Mouse (Mus musculus): ENCODE results near the gene Cirbp. TPM values are rescaled to one million over a fixed set of nuclear protein-coding genes. Genes with fewer than 3 reads are reported as not detected.

The Cirbp gene
- polyA plus RNA-seq, 1 experiment from 2014 or later = 80.8 TPM

GRCm38 (mm10) chr10:80170601-80171021 is 4.8 kb downstream of the Cirbp start:
- no peak overlapping the region for H3K4me3 ChIP-seq (replicated peaks; ENCODE audit: low read length)
- no peaks in the 10 kb centered on the region for H3K9me3 ChIP-seq (replicated peaks; ENCODE audit: control insufficient read depth, low read length)
- H3K4me2 ChIP-seq (ENCODE audit: low read depth, low read length) = no peak overlapping the region
- no peak overlapping the region for H3K27ac ChIP-seq (ENCODE audit: low read length)
- whole genome bisulfite sequencing = 93% methylated on average over 19 of the region's 19 CpGs
- H3K9ac ChIP-seq (ENCODE audit: low read length) = no peak overlapping the region; the same call in 1 of the 2 replicates
- H3K36me3 ChIP-seq (ENCODE audit: control insufficient read depth, insufficient read depth, low read length) = peaks cover 14% of the 10 kb centered on the region; the same call in 1 of the 2 replicates
- H3K4me1 ChIP-seq (ENCODE audit: control insufficient read depth, insufficient read depth, low read length) = peaks cover 30% of the 10 kb centered on the region
- ATAC-seq (ENCODE audit: insufficient read depth, low FRiP score) = no peak
- no peaks in the 10 kb centered on the region for H3K27me3 ChIP-seq (ENCODE audit: control insufficient read depth, insufficient read depth, low read length)

GRCm38 (mm10) chr10:80171252-80171651 is 5.5 kb downstream of the Cirbp start:
- Histone ChIP-seq H3K9me3 (replicated peaks; ENCODE audit: control insufficient read depth, low read length) (no peaks in the 10 kb centered on the region), H3K36me3 (ENCODE audit: control insufficient read depth, insufficient read depth, low read length) (peaks cover 14% of the 10 kb centered on the region; the same call in 1 of the 2 replicates), H3K4me2 (ENCODE audit: low read depth, low read length) (no peak overlapping the region), H3K4me3 (replicated peaks; ENCODE audit: low read length) (no peak overlapping the region), H3K4me1 (ENCODE audit: control insufficient read depth, insufficient read depth, low read length) (peaks cover 25% of the 10 kb centered on the region), H3K27ac (ENCODE audit: low read length) (peak overlapping the region; percentile 93; the same call in 1 of the 2 replicates), H3K27me3 (ENCODE audit: control insufficient read depth, insufficient read depth, low read length) (no peaks in the 10 kb centered on the region), H3K9ac (ENCODE audit: low read length) (peak overlapping the region; percentile 35; the same call in 1 of the 2 replicates)
- 82% methylated on average over 15 of the region's 15 CpGs for WGBS
- ATAC-seq (ENCODE audit: insufficient read depth, low FRiP score) = no peak

GRCm38 (mm10) chr10:80171760-80172526 is 6.2 kb downstream of the Cirbp start:
- peaks cover 14% of the 10 kb centered on the region; the same call in 1 of the 2 replicates for H3K36me3 ChIP-seq (ENCODE audit: control insufficient read depth, insufficient read depth, low read length)
- H3K27me3 ChIP-seq (ENCODE audit: control insufficient read depth, insufficient read depth, low read length) = no peaks in the 10 kb centered on the region
- H3K4me2 ChIP-seq (ENCODE audit: low read depth, low read length) = peak overlapping the region; percentile 49; the same call in 1 of the 2 replicates
- whole genome bisulfite sequencing = 79% methylated on average over 44 of the region's 45 CpGs
- peak overlapping the region; percentile 67 for H3K4me3 ChIP-seq (replicated peaks; ENCODE audit: low read length)
- peak overlapping the region; percentile 93 for H3K27ac ChIP-seq (ENCODE audit: low read length)
- peak overlapping the region; percentile 78 for H3K9ac ChIP-seq (ENCODE audit: low read length)
- peaks cover 18% of the 10 kb centered on the region for H3K4me1 ChIP-seq (ENCODE audit: control insufficient read depth, insufficient read depth, low read length)
- ATAC-seq (ENCODE audit: insufficient read depth, low FRiP score) = no peak
- H3K9me3 ChIP-seq (replicated peaks; ENCODE audit: control insufficient read depth, low read length) = no peaks in the 10 kb centered on the region

GRCm38 (mm10) chr10:80172527-80173292 is 6.9 kb downstream of the Cirbp start, which contains the start of gene 1600002K03Rik:
1600002K03Rik (plus strand) TSS chr10:80172944.
- Histone ChIP-seq H3K9ac (ENCODE audit: low read length) (peak within 1 kb of the TSS; percentile 78), H3K4me3 (replicated peaks; ENCODE audit: low read length) (peak within 1 kb of the TSS; percentile 67), H3K36me3 (ENCODE audit: control insufficient read depth, insufficient read depth, low read length) (peaks cover 14% of the 10 kb centered on the region; the same call in 1 of the 2 replicates), H3K9me3 (replicated peaks; ENCODE audit: control insufficient read depth, low read length) (no peaks in the 10 kb centered on the region), H3K4me2 (ENCODE audit: low read depth, low read length) (peak within 1 kb of the TSS; percentile 49), H3K27ac (ENCODE audit: low read length) (peak within 1 kb of the TSS; percentile 93), H3K27me3 (ENCODE audit: control insufficient read depth, insufficient read depth, low read length) (no peaks in the 10 kb centered on the region), H3K4me1 (ENCODE audit: control insufficient read depth, insufficient read depth, low read length) (peaks cover 17% of the 10 kb centered on the region)
- peak; percentile 80 for ATAC-seq (ENCODE audit: insufficient read depth, low FRiP score)
- 7% methylated on average over 35 of the region's 35 CpGs for WGBS

GRCm38 (mm10) chr10:80173358-80173757 is 7.6 kb downstream of the Cirbp start:
- H3K27ac ChIP-seq (ENCODE audit: low read length) = peak overlapping the region; percentile 93
- no peaks in the 10 kb centered on the region for H3K27me3 ChIP-seq (ENCODE audit: control insufficient read depth, insufficient read depth, low read length)
- peak overlapping the region; percentile 78 for H3K9ac ChIP-seq (ENCODE audit: low read length)
- 14% methylated on average over 11 of the region's 11 CpGs for WGBS
- peaks cover 14% of the 10 kb centered on the region; the same call in 1 of the 2 replicates for H3K36me3 ChIP-seq (ENCODE audit: control insufficient read depth, insufficient read depth, low read length)
- ATAC-seq (ENCODE audit: insufficient read depth, low FRiP score) = no peak
- H3K4me2 ChIP-seq (ENCODE audit: low read depth, low read length) = peak overlapping the region; percentile 49
- H3K4me1 ChIP-seq (ENCODE audit: control insufficient read depth, insufficient read depth, low read length) = peaks cover 17% of the 10 kb centered on the region
- H3K4me3 ChIP-seq (replicated peaks; ENCODE audit: low read length) = peak overlapping the region; percentile 67
- H3K9me3 ChIP-seq (replicated peaks; ENCODE audit: control insufficient read depth, low read length) = no peaks in the 10 kb centered on the region

- H3K27me3 ChIP-seq (ENCODE audit: control insufficient read depth, insufficient read depth, low read length) = no peaks in the 10 kb centered on the region
- ATAC-seq (ENCODE audit: insufficient read depth, low FRiP score) = no peak
- H3K9ac ChIP-seq (ENCODE audit: low read length) = no peak overlapping the region
- no peak overlapping the region for H3K27ac ChIP-seq (ENCODE audit: low read length)
- H3K9me3 ChIP-seq (replicated peaks; ENCODE audit: control insufficient read depth, low read length) = no peaks in the 10 kb centered on the region
- WGBS = 84% methylated on average over 10 of the region's 10 CpGs
- H3K4me3 ChIP-seq (replicated peaks; ENCODE audit: low read length) = no peak overlapping the region
- H3K4me2 ChIP-seq (ENCODE audit: low read depth, low read length) = no peak overlapping the region
- H3K36me3 ChIP-seq (ENCODE audit: control insufficient read depth, insufficient read depth, low read length) = peaks cover 14% of the 10 kb centered on the region; the same call in 1 of the 2 replicates
- peaks cover 11% of the 10 kb centered on the region for H3K4me1 ChIP-seq (ENCODE audit: control insufficient read depth, insufficient read depth, low read length)
These were observed 8.3 kb downstream of the Cirbp start for GRCm38 (mm10) chr10:80173955-80174640.

- H3K27ac ChIP-seq (ENCODE audit: low read length) = no peak overlapping the region
- H3K9me3 ChIP-seq (replicated peaks; ENCODE audit: control insufficient read depth, low read length) = no peaks in the 10 kb centered on the region
- H3K36me3 ChIP-seq (ENCODE audit: control insufficient read depth, insufficient read depth, low read length) = peaks cover 14% of the 10 kb centered on the region; the same call in 1 of the 2 replicates
- no peak for ATAC-seq (ENCODE audit: insufficient read depth, low FRiP score)
- no peak overlapping the region for H3K4me3 ChIP-seq (replicated peaks; ENCODE audit: low read length)
- peaks cover 10% of the 10 kb centered on the region for H3K4me1 ChIP-seq (ENCODE audit: control insufficient read depth, insufficient read depth, low read length)
- WGBS = 53% methylated on average over 2 of the region's 2 CpGs
- no peak overlapping the region for H3K9ac ChIP-seq (ENCODE audit: low read length)
- no peaks in the 10 kb centered on the region for H3K27me3 ChIP-seq (ENCODE audit: control insufficient read depth, insufficient read depth, low read length)
- no peak overlapping the region for H3K4me2 ChIP-seq (ENCODE audit: low read depth, low read length)
These were observed 8.9 kb downstream of the Cirbp start for GRCm38 (mm10) chr10:80174705-80175104.

GRCm38 (mm10) chr10:80175536-80176269 is 9.9 kb downstream of the Cirbp start:
- WGBS = 22% methylated on average over 4 of the region's 4 CpGs
- peaks cover 20% of the 10 kb centered on the region for H3K4me1 ChIP-seq (ENCODE audit: control insufficient read depth, insufficient read depth, low read length)
- no peaks in the 10 kb centered on the region for H3K9me3 ChIP-seq (replicated peaks; ENCODE audit: control insufficient read depth, low read length)
- peaks cover 9% of the 10 kb centered on the region; the same call in 1 of the 2 replicates for H3K36me3 ChIP-seq (ENCODE audit: control insufficient read depth, insufficient read depth, low read length)
- H3K4me2 ChIP-seq (ENCODE audit: low read depth, low read length) = no peak overlapping the region
- no peaks in the 10 kb centered on the region for H3K27me3 ChIP-seq (ENCODE audit: control insufficient read depth, insufficient read depth, low read length)
- no peak overlapping the region for H3K9ac ChIP-seq (ENCODE audit: low read length)
- ATAC-seq (ENCODE audit: insufficient read depth, low FRiP score) = no peak
- no peak overlapping the region for H3K27ac ChIP-seq (ENCODE audit: low read length)
- no peak overlapping the region for H3K4me3 ChIP-seq (replicated peaks; ENCODE audit: low read length)

Data from stomach, embryonic 16.5 days (tissue).